Mouse (Mus musculus): Measurements from ENCODE around the gene Smtnl1. TPM values are rescaled to one million over a fixed set of nuclear protein-coding genes. Genes with fewer than 3 reads are reported as not detected.
A peak's percentile ranks its signal among the peaks of the same experiment; 100 is the strongest.

The Smtnl1 gene
- 0.76 and 3.4 TPM in 2 replicates for polyA plus RNA-seq (2015; fragmentation: Nextera tagmentation; extraction: Ambion mirVana)

GRCm38 (mm10) chr2:84822552-84822951 lies at the start of gene Smtnl1:
Gene Smtnl1, minus strand, starts transcription at chr2:84822652.
- 60% methylated on average over 13 of the region's 13 CpGs for WGBS
- Histone ChIP-seq H3K9ac (no peak within 1 kb of the TSS), H3K27me3 (no peaks in the 10 kb centered on the region), H3K4me2 (no peak within 1 kb of the TSS), H3K27ac (no peak within 1 kb of the TSS), H3K36me3 (no peaks in the 10 kb centered on the region), H3K4me1 (peaks cover 7% of the 10 kb centered on the region), H3K4me3 (no peak within 1 kb of the TSS), H3K9me3 (no peaks in the 10 kb centered on the region)
- no peak for ATAC-seq (ENCODE audit: insufficient number of reproducible peaks, low FRiP score, low TSS enrichment, low read depth)

- H3K9ac ChIP-seq, result no peak overlapping the region
- peaks cover 98% of the 10 kb centered on the region for H3K27me3 ChIP-seq
- H3K4me3 ChIP-seq, result no peak overlapping the region
- H3K27ac ChIP-seq, result no peak overlapping the region
- H3K4me1 ChIP-seq, result peaks cover 22% of the 10 kb centered on the region
- no peaks in the 10 kb centered on the region for H3K36me3 ChIP-seq
- no peak overlapping the region for H3K4me2 ChIP-seq
- 56% methylated on average over 4 of the region's 4 CpGs for WGBS
- H3K9me3 ChIP-seq, result no peaks in the 10 kb centered on the region
- ATAC-seq (ENCODE audit: insufficient number of reproducible peaks, low FRiP score, low TSS enrichment, low read depth), result no peak
Observed at GRCm38 (mm10) chr2:84870623-84871160, 48.2 kb upstream of the Smtnl1 start.

- H3K27me3 ChIP-seq, result peaks cover 92% of the 10 kb centered on the region
- H3K9ac ChIP-seq, result no peak overlapping the region
- no peak overlapping the region for H3K4me3 ChIP-seq
- 75% methylated on average over 2 of the region's 2 CpGs for WGBS
- H3K4me2 ChIP-seq, result no peak overlapping the region
- no peak overlapping the region for H3K27ac ChIP-seq
- H3K36me3 ChIP-seq, result no peaks in the 10 kb centered on the region
- no peaks in the 10 kb centered on the region for H3K9me3 ChIP-seq
- H3K4me1 ChIP-seq, result peaks cover 23% of the 10 kb centered on the region
- no peak for ATAC-seq (ENCODE audit: insufficient number of reproducible peaks, low FRiP score, low TSS enrichment, low read depth)
Observed at GRCm38 (mm10) chr2:84868977-84869376, 46.5 kb upstream of the Smtnl1 start.

- Histone ChIP-seq H3K27ac (no peak overlapping the region), H3K4me1 (peaks cover 23% of the 10 kb centered on the region), H3K9me3 (no peaks in the 10 kb centered on the region), H3K4me2 (no peak overlapping the region), H3K36me3 (no peaks in the 10 kb centered on the region; the same call in 1 of the 2 replicates), H3K4me3 (no peak overlapping the region), H3K27me3 (peaks cover 88% of the 10 kb centered on the region), H3K9ac (no peak overlapping the region)
- 9% methylated on average over 5 of the region's 5 CpGs for whole genome bisulfite sequencing
- ATAC-seq (ENCODE audit: insufficient number of reproducible peaks, low FRiP score, low TSS enrichment, low read depth), result no peak
Observed at GRCm38 (mm10) chr2:84868521-84868943, 46.1 kb upstream of the Smtnl1 start.

- Histone ChIP-seq H3K4me2 (peak overlapping the region; percentile 70), H3K9ac (peak overlapping the region; percentile 11; the same call in 1 of the 2 replicates), H3K27ac (no peak overlapping the region), H3K4me1 (peaks cover 11% of the 10 kb centered on the region), H3K9me3 (no peaks in the 10 kb centered on the region), H3K36me3 (peaks cover 26% of the 10 kb centered on the region), H3K27me3 (peaks cover 61% of the 10 kb centered on the region), H3K4me3 (peak overlapping the region; percentile 37)
- under 1% methylated on average over 47 of the region's 47 CpGs for WGBS
- ATAC-seq (ENCODE audit: insufficient number of reproducible peaks, low FRiP score, low TSS enrichment, low read depth), result 0 out of 2 replicates have a peak, but pooled peaks have one; percentile 25
Observed at GRCm38 (mm10) chr2:84865616-84866571, 43.4 kb upstream of the Smtnl1 start.

- H3K36me3 ChIP-seq, result peaks cover 56% of the 10 kb centered on the region
- no peak overlapping the region for H3K9ac ChIP-seq
- peaks cover 11% of the 10 kb centered on the region for H3K4me1 ChIP-seq
- H3K4me2 ChIP-seq, result no peak overlapping the region
- H3K4me3 ChIP-seq, result no peak overlapping the region
- no peak for ATAC-seq (ENCODE audit: insufficient number of reproducible peaks, low FRiP score, low TSS enrichment, low read depth)
- no peak overlapping the region for H3K27ac ChIP-seq
- no peaks in the 10 kb centered on the region for H3K9me3 ChIP-seq
- H3K27me3 ChIP-seq, result peaks cover 27% of the 10 kb centered on the region
- WGBS, result 78% methylated on average over 3 of the region's 3 CpGs
Observed at GRCm38 (mm10) chr2:84862231-84862630, 39.8 kb upstream of the Smtnl1 start.

- Histone ChIP-seq H3K9me3 (no peaks in the 10 kb centered on the region), H3K4me1 (peaks cover 9% of the 10 kb centered on the region), H3K27ac (no peak overlapping the region), H3K4me3 (no peak overlapping the region), H3K9ac (no peak overlapping the region), H3K36me3 (peaks cover 64% of the 10 kb centered on the region), H3K27me3 (peaks cover 19% of the 10 kb centered on the region), H3K4me2 (no peak overlapping the region)
- no peak for ATAC-seq (ENCODE audit: insufficient number of reproducible peaks, low FRiP score, low TSS enrichment, low read depth)
- WGBS, result 65% methylated on average over 3 of the region's 3 CpGs
Observed at GRCm38 (mm10) chr2:84861430-84861829, 39.0 kb upstream of the Smtnl1 start.

GRCm38 (mm10) chr2:84859991-84860780 lies 37.7 kb upstream of the Smtnl1 start:
- Histone ChIP-seq H3K9ac (no peak overlapping the region), H3K27me3 (peaks cover 6% of the 10 kb centered on the region; the same call in 1 of the 2 replicates), H3K4me1 (no peaks in the 10 kb centered on the region), H3K36me3 (peaks cover 67% of the 10 kb centered on the region), H3K9me3 (no peaks in the 10 kb centered on the region), H3K4me3 (no peak overlapping the region), H3K27ac (no peak overlapping the region), H3K4me2 (no peak overlapping the region)
- 79% methylated on average over 7 of the region's 7 CpGs for WGBS
- ATAC-seq (ENCODE audit: insufficient number of reproducible peaks, low FRiP score, low TSS enrichment, low read depth), result no peak

- no peak for ATAC-seq (ENCODE audit: insufficient number of reproducible peaks, low FRiP score, low TSS enrichment, low read depth)
- no peak overlapping the region for H3K27ac ChIP-seq
- peaks cover 84% of the 10 kb centered on the region for H3K36me3 ChIP-seq
- no peak overlapping the region for H3K4me3 ChIP-seq
- WGBS, result 81% methylated on average over 1 of the region's 1 CpGs
- H3K4me1 ChIP-seq, result no peaks in the 10 kb centered on the region
- no peaks in the 10 kb centered on the region for H3K27me3 ChIP-seq
- H3K4me2 ChIP-seq, result no peak overlapping the region
- H3K9ac ChIP-seq, result no peak overlapping the region
- no peaks in the 10 kb centered on the region for H3K9me3 ChIP-seq
Observed at GRCm38 (mm10) chr2:84858551-84858950, 36.1 kb upstream of the Smtnl1 start.

GRCm38 (mm10) chr2:84855732-84856131 lies 33.3 kb upstream of the Smtnl1 start:
- no peak for ATAC-seq (ENCODE audit: insufficient number of reproducible peaks, low FRiP score, low TSS enrichment, low read depth)
- Histone ChIP-seq H3K9ac (no peak overlapping the region), H3K9me3 (no peaks in the 10 kb centered on the region), H3K36me3 (peaks cover 70% of the 10 kb centered on the region), H3K27me3 (no peaks in the 10 kb centered on the region), H3K4me1 (peaks cover 4% of the 10 kb centered on the region; the same call in 1 of the 2 replicates), H3K4me2 (no peak overlapping the region), H3K27ac (no peak overlapping the region), H3K4me3 (no peak overlapping the region)
- WGBS, result 33% methylated on average over 2 of the region's 2 CpGs

- WGBS, result 39% methylated on average over 23 of the region's 23 CpGs
- Histone ChIP-seq H3K27ac (no peak overlapping the region), H3K36me3 (peaks cover 52% of the 10 kb centered on the region), H3K9ac (no peak overlapping the region), H3K4me2 (peak overlapping the region; percentile 24; the same call in 1 of the 2 replicates), H3K4me1 (peaks cover 4% of the 10 kb centered on the region), H3K9me3 (no peaks in the 10 kb centered on the region), H3K4me3 (peak overlapping the region; percentile 1; the same call in 1 of the 2 replicates), H3K27me3 (no peaks in the 10 kb centered on the region)
- peak; percentile 61 for ATAC-seq (ENCODE audit: insufficient number of reproducible peaks, low FRiP score, low TSS enrichment, low read depth)
Observed at GRCm38 (mm10) chr2:84851130-84852040, 28.9 kb upstream of the Smtnl1 start.

Data from limb, embryonic 15.5 days (tissue).